Mouse (Mus musculus) CH12F3 (cell line): ENCODE results near the gene Hebp2.

Experiments used
- in situ Hi-C: fragments of 300-500 bp; cut with MboI; formaldehyde crosslinking; loops from 2 replicates; pipeline ENCODE4 v1.14.3; 2020; ENCODE audit warnings: low sequenced_read_pairs

The Hebp2 gene

GRCm38 (mm10) chr10:18510663-18511062, 35.2 kb downstream of the Hebp2 start:
- in situ Hi-C loops = no loop called here

DNA sequence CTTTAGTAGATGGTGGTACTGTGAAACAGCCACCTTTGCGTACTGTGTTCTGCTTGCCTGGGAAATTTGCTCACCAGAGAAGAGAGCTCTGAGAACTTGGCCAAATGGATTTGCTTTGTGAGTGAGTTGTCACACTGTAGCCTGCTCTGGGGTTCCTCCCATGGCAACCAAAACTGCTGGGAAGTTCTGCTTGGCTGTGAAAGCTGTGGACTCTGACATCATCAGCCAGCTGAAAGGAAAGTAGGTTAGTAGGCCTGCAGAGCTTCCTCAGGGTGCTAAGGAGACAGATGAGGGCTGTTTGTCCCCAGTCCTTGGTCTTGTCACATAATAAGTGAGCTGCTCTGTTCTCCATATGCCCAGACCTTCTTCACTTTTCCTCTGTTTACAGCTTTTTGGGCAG, 37.3 kb downstream of the Hebp2 start:
- in situ Hi-C loops = no loop called here

DNA sequence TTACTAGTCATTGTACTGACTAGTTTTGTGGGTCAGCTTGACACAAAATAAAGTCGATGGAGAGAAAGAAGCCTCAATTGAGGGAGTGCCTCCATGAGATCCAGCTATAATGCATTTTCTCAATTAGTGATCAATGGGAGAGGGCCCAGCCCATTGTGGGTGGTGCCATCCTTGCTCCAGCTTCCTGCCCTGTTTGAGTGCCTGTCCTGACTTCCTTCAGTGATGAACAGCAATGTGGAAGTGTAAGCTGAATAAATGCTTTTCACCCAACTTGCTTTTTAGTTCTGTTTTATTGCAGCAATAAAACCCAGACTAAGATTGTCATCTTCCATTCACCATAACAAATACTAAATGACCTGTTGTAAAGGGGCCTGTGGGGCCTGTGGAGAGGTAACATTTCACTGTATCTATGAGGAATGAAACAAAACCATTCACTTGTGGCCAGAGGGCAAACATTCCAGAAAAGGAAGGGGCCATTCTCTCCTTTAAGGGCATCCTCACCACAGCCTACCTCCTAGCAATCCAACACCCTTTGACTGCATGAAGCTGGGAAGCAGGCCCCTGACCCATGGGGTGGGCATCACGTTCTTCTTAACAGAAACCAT, 37.9 kb downstream of the Hebp2 start:
- in situ Hi-C loops = no loop called here

GRCm38 (mm10) chr10:18506501-18506946, 39.4 kb downstream of the Hebp2 start:
- in situ Hi-C loops = no loop called here

GRCm38 (mm10) chr10:18505690-18506089, 40.2 kb downstream of the Hebp2 start:
- in situ Hi-C loops = no loop called here

DNA sequence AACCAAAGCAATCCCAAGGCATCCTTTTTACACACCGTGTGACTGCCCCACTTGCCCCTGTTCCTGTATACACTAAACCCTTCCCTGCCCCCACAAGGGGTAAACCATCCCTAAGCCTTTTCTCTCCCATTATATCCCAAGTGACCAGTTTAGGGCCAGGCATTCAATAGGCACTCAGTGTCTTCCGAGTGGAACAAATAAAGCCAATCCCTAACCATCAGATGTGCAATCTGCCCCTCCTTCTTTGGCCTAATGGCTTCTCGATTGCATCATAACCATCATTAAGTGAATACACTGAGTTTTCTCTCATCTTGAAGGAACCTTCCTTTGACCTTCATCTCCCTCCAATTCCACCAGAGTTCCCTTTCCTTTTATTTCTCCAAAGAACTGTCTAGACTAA, 43.9 kb downstream of the Hebp2 start:
- in situ Hi-C loops = no loop called here

DNA sequence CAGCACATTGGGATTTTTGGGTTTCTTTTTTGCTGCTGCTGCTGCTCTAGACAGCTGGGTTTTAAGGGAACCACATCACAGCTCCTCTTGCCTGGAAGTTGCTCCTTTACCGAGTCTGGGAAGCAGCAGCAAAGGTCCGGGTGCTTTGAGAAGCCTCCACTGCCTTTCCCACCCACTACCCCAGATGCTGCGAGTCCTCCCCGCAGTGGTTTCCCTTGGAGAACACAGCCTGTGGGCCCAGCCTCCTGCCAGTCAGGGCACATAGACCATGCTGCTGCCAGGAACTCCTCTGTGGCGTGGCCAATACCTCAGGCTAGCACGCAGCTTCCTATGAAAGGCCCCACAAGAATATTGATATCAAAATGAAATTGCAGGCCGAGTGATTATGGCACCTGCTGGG, 48.8 kb downstream of the Hebp2 start:
- in situ Hi-C loops = no loop called here

DNA sequence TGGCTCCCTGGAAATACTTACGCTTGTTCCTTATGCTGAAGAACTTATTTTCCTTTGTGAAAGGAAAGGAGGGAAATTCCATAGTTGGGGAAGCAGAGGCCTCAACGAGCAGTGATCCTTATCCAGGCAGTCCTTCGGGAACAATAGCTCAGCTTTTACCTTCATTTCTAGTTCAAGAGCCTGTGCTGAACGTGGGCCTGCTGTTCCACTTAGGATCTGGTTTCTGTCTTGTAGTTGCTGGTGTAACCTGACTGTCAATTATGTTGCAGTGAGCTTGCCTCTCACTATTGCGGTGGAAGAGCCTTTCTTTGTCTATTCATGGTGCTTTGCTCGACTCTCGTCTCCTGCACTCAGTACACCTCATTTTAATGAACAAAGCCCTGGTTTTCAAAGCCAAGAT, 51.6 kb downstream of the Hebp2 start:
- in situ Hi-C loops = no loop called here

GRCm38 (mm10) chr10:18493010-18493894, 52.6 kb downstream of the Hebp2 start:
- in situ Hi-C loops = no loop called here

DNA sequence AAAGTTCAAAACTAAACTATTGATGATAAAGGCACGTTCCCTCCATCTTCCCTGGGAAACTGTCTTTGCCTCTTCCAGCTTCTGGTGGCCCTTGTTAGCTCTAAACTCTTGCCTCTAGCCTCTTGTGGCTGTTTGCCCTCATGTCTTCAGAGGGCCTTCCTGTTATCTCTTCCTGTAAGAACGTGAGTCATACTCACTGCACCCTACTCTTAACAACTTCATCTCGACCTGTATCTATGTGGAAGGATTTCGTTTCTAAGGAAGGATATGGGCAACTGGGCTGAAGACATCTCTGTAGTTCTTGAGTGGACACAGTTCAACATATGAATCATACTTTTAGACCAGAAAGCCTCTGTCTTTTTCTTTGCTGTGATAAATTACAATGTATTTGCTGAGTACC, 53.9 kb downstream of the Hebp2 start:
- in situ Hi-C loops = no loop called here

DNA sequence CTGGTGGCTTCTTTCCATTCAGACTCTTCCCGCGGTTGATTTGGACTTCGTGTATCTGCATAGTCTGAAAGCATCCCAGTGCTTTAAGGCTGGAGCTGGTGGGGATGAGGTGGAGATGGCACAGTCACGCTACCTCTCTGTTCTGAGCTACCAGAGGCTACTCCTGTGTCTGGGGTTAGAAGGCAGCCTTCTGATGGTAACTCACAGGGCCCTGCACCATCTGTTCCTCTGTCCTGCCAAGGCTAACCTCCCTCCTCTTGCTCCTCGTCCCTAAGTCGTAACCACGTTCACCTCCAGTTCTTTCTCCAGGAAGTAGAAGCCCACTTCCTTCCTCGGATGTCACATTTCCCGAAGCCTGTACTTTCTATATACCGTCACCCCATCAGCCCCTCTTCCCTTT, 55.9 kb downstream of the Hebp2 start:
- in situ Hi-C loops = no loop called here
